22 mouse cellular contexts compared by ENCODE assay signal in the genomic region with DNA sequence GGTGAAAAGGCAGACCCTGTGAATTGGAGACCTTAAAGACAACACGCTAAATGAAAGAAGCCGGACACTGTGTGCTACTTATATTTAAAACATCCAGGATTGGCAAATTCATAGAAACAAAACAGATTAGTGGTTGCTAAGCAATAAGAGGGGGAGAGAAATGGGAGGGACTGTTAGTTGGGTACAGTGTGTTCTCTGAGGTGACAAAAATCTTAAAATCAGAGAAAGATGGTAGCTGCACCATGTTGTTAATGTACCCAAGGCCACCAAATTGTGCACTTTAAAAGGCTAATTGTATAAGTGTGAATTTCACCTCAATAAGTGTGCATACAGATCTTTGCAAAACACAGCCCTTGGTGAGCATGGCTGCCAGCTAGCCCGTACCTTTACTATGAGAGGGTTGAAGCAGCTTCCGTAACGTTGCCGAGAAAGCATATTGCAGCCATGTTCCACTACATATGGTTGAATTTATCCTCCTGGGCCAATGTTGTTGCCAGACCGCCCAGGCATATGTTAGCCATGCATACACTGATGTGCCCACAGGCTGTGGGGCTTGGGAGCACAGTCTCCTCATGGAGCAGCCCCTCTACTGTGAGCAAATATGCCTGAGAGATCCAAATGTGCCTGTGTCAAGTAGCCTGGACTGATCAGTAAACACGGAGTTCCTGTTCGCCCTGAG. TPM values are rescaled to one million over a fixed set of nuclear protein-coding genes. Genes with fewer than 3 reads are reported as not detected.
DNase-seq lines count a peak whose midpoint lies in the region; ATAC-seq and TF ChIP-seq lines count a peak whose summit lies in the region.
"Had no signal": no experiment of that assay in that cellular context is flagged by ENCODE, and none has a peak within 500 bp of the region (broad histone marks: within the 10 kb centered on the region; RNA-seq: fewer than 3 reads in every experiment).

No protein-coding gene starts in this region.

- no peaks in the 10 kb centered on the region for H3K9me3 ChIP-seq in lung, postnatal 0 days (ENCODE audit: low read length)
- no peaks in the 10 kb centered on the region for H3K9me3 ChIP-seq in forebrain, postnatal 0 days (ENCODE audit: low read length)
- H3K9me3 ChIP-seq: embryonic facial prominence, embryonic 13.5 days; heart, embryonic 10.5 days; hindbrain, embryonic 12.5 days had no signal

- no peak for TF ChIP-seq CTCF in layer of hippocampus, adult 2 months (conservative IDR thresholded peaks at IDR 0.05)
- no peak for TF ChIP-seq CTCF in lung, postnatal 0 days (IDR thresholded peaks at IDR 0.05)
- peak; percentile 10; the same call in 1 of the 2 replicates for TF ChIP-seq CTCF in forebrain, postnatal 0 days (IDR thresholded peaks at IDR 0.05; ENCODE audit: low read depth)

- H3K4me2 ChIP-seq in lung, postnatal 0 days (replicated peaks; ENCODE audit: low read depth, low read length) = no peak overlapping the region
- H3K4me2 ChIP-seq in forebrain, postnatal 0 days (ENCODE audit: low read depth) = no peak overlapping the region
- H3K4me2 ChIP-seq: embryonic facial prominence, embryonic 13.5 days; hindbrain, embryonic 12.5 days had no signal

- peak; percentile 17 for DNase-seq in layer of hippocampus, adult 9-11 months
- DNase-seq in layer of hippocampus, adult 2 months (ENCODE audit: low spot score in 2 of 2) = no peak
- DNase-seq in lung, postnatal 0 days (ENCODE audit: low spot score) = peak; percentile 46
- no peak for DNase-seq in lung, postnatal 14 days
- DNase-seq in right cerebral cortex, postnatal 25 days = peak; percentile 29
- DNase-seq in right cerebral cortex, postnatal 36 days (ENCODE audit: low spot score in 2 of 2) = no peak
- peak; percentile 84 for DNase-seq in forebrain, postnatal 0 days
- DNase-seq in spleen, adult 12 weeks (ENCODE audit: low spot score) = no peak
- DNase-seq: adrenal gland, adult 2 months; adrenal gland, postnatal 25 days; cerebellum, adult 11-12 months; cerebellum, adult 9-10 months; cerebellum, postnatal 25 days; gastrocnemius, postnatal 10 days; heart, adult 18-20 months; heart, postnatal 10 days; heart, postnatal 4 days had no signal

- no peaks in the 10 kb centered on the region for H3K36me3 ChIP-seq in lung, postnatal 0 days (ENCODE audit: insufficient read depth, low read length)
- H3K36me3 ChIP-seq in forebrain, postnatal 0 days (ENCODE audit: insufficient read depth) = no peaks in the 10 kb centered on the region
- H3K36me3 ChIP-seq: embryonic facial prominence, embryonic 13.5 days; heart, embryonic 10.5 days; hindbrain, embryonic 12.5 days had no signal

- no peak overlapping the region for H3K9ac ChIP-seq in lung, postnatal 0 days (replicated peaks; ENCODE audit: low read depth)
- no peak overlapping the region for H3K9ac ChIP-seq in forebrain, postnatal 0 days
- H3K9ac ChIP-seq: embryonic facial prominence, embryonic 13.5 days; hindbrain, embryonic 12.5 days had no signal

- 70% methylated on average over 9 of the region's 9 CpGs for WGBS in lung, postnatal 0 days
- WGBS in forebrain, postnatal 0 days = 61% methylated on average over 9 of the region's 9 CpGs

- H3K27ac ChIP-seq in layer of hippocampus, adult 2 months = no peak overlapping the region
- H3K27ac ChIP-seq in lung, postnatal 0 days (ENCODE audit: low read length) = no peak overlapping the region
- no peak overlapping the region for H3K27ac ChIP-seq in forebrain, postnatal 0 days (ENCODE audit: low read depth, low read length)
- H3K27ac ChIP-seq: embryonic facial prominence, embryonic 13.5 days; heart, embryonic 10.5 days; hindbrain, embryonic 12.5 days had no signal

- ATAC-seq in lung, postnatal 0 days = no peak
- ATAC-seq in forebrain, postnatal 0 days = peak; percentile 91
- ATAC-seq: hindbrain, embryonic 16.5 days had no signal

- TF ChIP-seq EP300 in lung, postnatal 0 days (IDR thresholded peaks at IDR 0.05) = peak; percentile 30; the same call in 1 of the 2 replicates

- H3K27me3 ChIP-seq in lung, postnatal 0 days (replicated peaks; ENCODE audit: insufficient read depth, low read length) = no peaks in the 10 kb centered on the region
- no peaks in the 10 kb centered on the region; the same call in 1 of the 2 replicates for H3K27me3 ChIP-seq in forebrain, postnatal 0 days (ENCODE audit: insufficient read depth, low read length)
- H3K27me3 ChIP-seq: embryonic facial prominence, embryonic 13.5 days; hindbrain, embryonic 12.5 days had no signal

- H3K4me3 ChIP-seq in layer of hippocampus, adult 2 months = no peak overlapping the region
- no peak overlapping the region for H3K4me3 ChIP-seq in lung, postnatal 0 days (ENCODE audit: low read depth, low read length)
- H3K4me3 ChIP-seq in forebrain, postnatal 0 days (ENCODE audit: low read depth, low read length) = no peak overlapping the region
- H3K4me3 ChIP-seq: embryonic facial prominence, embryonic 13.5 days; heart, embryonic 10.5 days; hindbrain, embryonic 12.5 days had no signal

- 0 out of 2 replicates have a peak, but pooled peaks cover 3% of the 10 kb centered on the region for H3K4me1 ChIP-seq in lung, postnatal 0 days (ENCODE audit: insufficient read depth, low read depth, low read length)
- H3K4me1 ChIP-seq in forebrain, postnatal 0 days (ENCODE audit: insufficient read depth) = no peaks in the 10 kb centered on the region
- H3K4me1 ChIP-seq: hindbrain, embryonic 12.5 days had no signal

RNA-seq across cellular contexts. Expression of gene Fmod, which starts 12.6 kb away (rescaled TPM):
- 1 to 10 TPM; 6.0 to 7.4 TPM for total RNA-seq in layer of hippocampus, adult 2 months (2021)
- polyA plus RNA-seq in lung, postnatal 0 days (2015; fragmentation: Nextera tagmentation; extraction: Ambion mirVana) = 9.7 and 10.0 TPM in 2 replicates
- total RNA-seq in forebrain, postnatal 0 days (2014; rRNA removed) = 7.0 and 14.2 TPM in 2 replicates
- 14.7 and 19.6 TPM in 2 replicates for polyA plus RNA-seq in forebrain, postnatal 0 days (2015; fragmentation: Nextera tagmentation; extraction: Ambion mirVana)
- total RNA-seq: ES-E14 had no signal

RNA-seq across cellular contexts. Expression of gene Btg2, which starts 54.5 kb away (rescaled TPM):
- total RNA-seq in layer of hippocampus, adult 2 months (2021) = 10 to 100 TPM; 17.2 to 22.0 TPM
- 177 and 184 TPM in 2 replicates for polyA plus RNA-seq in lung, postnatal 0 days (2015; fragmentation: Nextera tagmentation; extraction: Ambion mirVana)
- 9.2 and 11.9 TPM in 2 replicates for total RNA-seq in forebrain, postnatal 0 days (2014; rRNA removed)
- 10.1 and 12.0 TPM in 2 replicates for polyA plus RNA-seq in forebrain, postnatal 0 days (2015; fragmentation: Nextera tagmentation; extraction: Ambion mirVana)

Comparison
In these comparisons a context has a peak if more than half of its experiments do, and no peak if none do; other contexts are left out.
1. DNase-seq: peak in layer of hippocampus, adult 9-11 months (single experiment), lung, postnatal 0 days (single experiment), right cerebral cortex, postnatal 25 days (single experiment) and forebrain, postnatal 0 days (single experiment); none in layer of hippocampus, adult 2 months (0 of 2), lung, postnatal 14 days (single experiment), right cerebral cortex, postnatal 36 days (0 of 2) and spleen, adult 12 weeks (single experiment).